Mouse (Mus musculus) urinary bladder, adult 2 months (tissue): ENCODE data around the gene Rgl1. TPM values are rescaled to one million over a fixed set of nuclear protein-coding genes. Genes with fewer than 3 reads are reported as not detected.

Source experiments
- DNase-seq: peaks from one replicate; pipeline ENCODE4 v3.0.0; 2022; ENCODE audit warnings: low spot score
- polyA plus RNA-seq: library from polyadenylated mRNA; depleted of rRNA; stranded (reverse); fragments of >200 nt; gene quantifications from 2 replicates; pipeline ENCODE4 v1.2.3, GENCODE M21; 2012

Gene Rgl1
- polyA plus RNA-seq, 1 experiment, result 31.0 TPM

DNA sequence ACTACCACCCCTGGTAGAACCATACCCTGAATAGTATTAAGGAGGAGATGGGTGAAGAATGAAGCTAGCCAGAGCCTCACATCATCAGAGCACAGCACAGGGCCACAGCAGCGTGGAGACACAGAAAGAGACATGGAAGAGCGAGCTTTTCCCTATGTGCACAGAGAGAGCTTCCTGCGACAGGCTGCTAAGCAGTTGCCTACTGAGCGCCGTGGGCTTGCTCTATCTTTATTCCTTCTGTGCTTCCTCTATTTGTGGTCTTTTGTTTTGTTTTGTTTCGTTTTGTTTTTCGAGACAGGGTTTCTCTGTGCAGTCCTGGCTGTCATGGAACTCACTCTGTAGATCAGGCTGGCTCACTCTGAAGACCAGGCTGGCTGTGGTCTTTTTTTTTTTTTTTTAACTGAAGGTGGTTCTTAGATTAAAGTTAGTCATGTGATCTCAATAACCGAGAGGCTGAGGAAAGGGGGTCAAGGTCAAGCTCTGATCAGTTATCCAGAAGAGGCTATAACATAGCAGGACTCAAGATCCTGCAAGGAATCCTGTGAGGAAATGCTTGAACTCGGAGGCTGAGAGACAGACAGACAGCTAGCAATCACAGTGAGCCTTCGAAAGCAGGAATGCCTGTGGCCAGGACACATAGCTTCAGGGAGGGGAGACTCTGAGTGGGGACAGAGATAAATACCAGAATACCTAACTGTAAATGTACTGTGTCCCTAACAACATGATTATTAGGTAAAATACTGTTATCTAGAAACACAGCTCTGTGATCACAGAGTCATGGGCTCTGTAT is 150.0 kb downstream of the Rgl1 start:
- DNase-seq, result no peak

DNA sequence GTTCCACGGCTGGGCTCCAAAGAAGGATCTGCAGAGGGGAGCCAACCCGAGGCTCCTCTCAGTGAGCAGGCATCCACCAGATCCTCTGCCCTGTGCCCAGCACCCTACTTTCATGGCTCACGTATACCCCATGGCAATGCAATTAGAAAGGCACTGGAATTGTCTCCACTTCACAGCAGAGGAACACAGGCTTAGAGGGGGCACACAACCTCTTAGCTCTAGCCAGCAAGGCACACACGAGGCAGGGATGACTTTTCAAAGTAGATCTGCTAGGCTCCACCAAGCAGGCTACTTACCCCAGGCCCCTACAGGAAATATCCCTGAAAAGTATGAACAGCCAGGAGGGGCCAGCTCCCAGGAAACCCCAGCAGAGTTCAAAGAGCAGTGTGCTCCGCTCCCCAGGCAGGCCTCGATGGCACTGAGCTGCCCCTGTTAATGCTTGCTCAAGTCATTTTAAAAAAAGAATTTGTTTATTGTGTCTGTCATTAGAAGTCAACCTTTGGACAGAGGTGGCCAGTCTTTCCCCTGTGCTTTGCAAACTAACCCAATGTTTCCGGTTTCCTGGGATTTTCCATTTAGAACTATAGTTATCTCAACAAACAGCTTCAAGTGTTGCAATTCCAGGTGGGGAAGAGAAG is 151.3 kb downstream of the Rgl1 start:
- no peak for DNase-seq

DNA sequence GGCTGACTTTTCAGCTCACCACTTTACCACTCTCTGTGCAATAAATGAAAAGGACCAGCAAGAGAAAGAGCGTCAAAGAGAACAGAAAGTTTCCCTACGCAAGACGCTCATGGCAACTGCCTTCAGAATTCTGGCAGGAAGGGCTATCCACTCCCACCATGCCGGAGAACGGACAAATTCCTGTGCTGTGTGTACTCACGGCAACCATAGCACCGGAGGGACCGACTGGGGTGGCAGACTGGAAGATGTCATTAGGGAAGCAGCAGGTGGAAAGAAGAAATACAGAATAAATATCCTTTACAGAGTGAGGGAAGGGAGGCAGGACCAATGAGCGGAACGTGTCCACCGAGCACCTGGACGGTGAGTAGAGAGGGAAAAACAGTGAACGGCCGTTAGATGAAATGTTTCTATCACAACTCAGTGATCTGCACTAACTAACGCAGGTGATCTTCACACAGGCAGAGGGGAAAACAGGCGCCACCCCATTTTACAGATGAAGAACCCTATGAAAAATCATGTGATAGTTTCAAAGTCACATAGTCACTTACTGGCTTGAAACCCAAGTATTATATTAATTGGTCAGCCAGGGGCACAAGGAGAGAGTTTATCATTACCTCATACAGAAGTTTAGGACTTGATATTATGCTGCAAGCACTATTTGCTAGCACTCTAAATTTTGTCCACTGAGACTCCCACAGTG is 152.8 kb downstream of the Rgl1 start:
- no peak for DNase-seq

DNA sequence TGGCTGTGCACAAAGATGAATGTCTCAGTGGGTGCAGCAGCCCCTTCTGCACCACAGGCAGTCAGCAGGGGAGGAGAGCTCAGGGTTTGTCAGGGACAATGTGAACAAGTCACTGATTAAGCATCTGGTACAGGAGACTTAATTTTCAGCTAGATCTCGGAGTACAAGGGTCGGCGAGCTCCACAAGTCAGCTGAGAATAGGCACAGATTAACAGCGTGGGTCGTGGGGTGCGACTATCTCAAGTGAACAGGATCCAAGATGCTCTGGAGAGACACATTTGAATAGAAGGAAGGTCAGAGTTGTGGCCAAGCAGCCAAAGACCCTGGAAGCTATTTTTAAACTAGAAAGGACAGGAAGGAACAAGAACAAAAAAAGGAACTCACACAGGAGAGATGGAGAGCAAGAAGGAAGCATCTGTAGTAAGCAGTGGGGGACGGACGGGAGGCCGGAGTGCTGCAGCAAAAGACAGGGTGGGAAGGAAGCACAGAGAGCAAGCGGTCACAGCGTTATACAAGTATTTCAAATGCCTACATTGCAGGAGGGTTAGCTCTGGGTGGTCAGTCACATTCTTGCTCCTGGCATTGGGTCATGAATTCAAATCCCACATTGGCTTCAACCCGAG is 153.5 kb downstream of the Rgl1 start:
- DNase-seq, result no peak

DNA sequence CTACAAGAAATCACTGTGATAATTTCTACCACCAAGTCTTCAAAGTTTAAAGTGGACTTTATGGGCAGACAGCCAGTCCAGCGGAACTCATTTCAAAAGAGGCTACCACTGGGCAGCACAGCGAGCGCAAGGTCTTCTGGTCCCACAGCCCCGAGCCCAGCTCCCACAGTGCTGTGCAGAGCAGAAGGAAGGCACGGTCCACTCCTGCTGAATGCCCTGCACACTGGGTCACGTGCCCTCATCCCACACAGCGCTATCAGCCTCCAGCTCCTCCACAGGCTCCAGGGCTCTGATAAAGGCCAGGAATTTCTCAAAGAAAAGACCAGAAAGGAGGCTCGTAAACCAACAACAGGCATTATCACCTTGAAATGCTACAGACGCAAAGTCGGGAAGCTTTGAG is 156.6 kb downstream of the Rgl1 start:
- no peak for DNase-seq

DNA sequence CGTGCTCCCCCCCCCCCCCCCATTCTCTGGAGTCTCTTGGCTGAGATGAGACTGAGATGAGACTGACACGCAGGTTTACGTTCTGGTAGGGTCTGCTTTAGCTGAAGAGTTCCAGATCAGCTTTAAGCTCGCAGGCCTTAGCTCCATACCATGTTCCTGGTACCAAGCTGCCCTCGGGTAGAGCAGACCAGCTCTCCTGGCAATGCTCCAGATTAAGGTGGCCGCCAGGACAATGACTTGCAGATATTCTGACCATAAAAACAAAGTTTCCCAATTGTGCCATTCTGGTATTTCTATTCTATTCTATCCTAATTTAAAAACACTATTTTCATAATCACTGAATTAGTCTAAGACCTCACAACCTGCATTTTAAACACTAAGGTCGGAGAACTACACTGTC is 157.1 kb downstream of the Rgl1 start:
- no peak for DNase-seq

DNA sequence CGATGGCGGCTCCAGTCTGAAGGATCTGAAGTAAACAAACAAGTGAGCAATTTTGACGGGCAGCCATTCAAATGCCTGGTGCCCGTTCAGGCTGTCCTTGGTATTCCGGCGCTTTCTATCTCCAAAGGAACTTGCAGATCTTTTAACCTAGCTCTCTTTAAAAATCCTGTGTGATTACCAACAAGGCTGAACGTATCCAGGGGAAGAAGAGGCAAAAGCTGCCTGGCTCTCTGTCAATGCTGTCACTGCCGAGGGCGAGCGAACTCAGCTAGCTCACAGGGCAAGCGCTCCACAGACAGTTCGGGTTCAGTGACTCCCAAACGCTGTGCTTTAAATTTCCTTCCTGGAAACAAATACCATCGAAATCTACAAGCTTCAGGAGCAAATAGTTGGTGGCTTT is 158.4 kb downstream of the Rgl1 start:
- DNase-seq, result no peak

DNA sequence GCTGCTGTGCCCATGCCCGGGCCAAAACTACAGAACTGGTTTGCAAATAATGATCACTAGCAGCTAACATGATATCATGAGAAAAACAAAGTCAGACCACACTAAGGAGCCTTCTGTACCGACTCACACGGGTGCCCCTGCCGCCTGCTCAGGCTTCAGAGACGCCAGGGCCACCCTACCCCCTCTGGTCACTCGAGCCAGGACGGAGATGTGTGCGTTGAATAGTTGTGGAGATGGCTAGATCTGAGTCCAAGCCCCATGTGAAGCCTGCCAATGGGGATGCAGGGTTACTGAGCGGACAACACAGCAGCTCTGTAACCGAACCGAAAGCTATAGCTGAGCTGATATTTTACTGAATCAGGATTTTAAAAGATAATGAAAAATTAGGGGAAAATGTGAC is 159.4 kb downstream of the Rgl1 start:
- no peak for DNase-seq

DNA sequence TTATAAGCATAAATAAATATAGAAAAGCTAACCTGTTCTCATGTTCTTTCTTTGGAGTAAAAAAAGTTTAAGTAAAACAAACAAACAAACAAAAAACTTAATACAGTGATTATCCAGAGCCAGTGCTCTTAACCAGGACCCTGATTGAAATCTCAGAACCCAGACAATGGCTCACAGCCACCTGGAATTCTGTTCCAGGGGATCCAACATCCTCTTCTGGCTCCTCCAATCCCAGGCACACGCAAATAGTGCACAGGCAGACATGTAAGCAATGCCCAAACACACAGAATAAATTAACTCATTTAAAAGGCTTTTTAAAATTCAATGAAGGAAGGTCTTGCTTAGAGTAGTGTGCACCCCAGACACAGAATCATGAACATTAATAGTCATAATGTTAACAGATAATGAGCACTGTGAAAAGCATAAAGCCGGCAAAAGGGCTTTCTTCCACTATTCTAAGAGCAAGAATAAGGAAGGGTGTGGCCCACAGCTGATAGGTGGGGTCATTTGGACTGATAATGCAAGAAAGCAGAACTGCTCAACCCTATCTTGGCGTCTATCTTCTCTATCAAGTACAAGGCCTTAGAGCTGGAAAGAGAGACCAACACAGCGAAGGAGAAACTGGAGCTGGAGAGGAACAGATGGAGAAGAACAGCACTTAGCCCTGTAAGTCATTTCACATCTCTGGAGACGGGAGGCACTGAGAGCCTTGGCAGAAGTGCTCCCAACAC is 160.1 kb downstream of the Rgl1 start:
- no peak for DNase-seq

DNA sequence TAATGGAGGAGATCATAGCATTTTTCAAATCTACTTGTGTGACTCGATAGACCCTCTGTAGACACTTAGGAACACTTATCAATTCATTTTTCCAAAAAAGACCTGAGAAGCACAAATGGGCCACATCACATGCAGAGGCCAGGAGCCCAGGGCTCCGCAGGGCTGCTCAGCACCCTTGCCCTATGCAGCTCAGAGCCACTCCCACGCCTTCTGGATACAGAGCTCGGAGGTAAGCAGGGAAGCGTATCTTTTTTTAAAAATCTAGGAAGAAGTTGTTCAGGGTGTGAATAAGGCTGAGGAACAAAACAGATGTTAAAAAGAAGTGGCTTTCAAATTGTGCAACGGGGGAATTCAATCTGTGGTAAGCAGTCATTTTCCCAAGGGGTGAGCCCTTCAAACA is 162.0 kb downstream of the Rgl1 start:
- no peak for DNase-seq

DNA sequence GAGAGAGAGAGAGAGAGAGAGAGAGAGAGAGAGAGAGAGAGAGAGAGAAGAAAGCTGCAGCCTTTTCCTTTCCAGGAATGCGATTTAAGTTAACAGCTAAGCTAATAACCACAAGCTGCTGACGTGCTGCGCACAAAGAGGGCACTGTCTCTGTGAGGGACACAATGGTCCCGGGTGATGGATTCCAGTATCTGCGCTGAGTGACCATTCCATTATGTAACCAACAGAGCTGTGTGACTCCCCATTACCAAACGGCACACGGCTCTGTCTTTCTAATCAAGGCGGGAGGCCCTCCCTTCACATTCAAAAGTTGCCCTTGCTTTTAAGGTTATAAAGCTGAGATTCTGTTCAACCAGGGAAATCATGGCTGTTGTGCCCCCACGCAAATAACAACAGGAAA is 162.5 kb downstream of the Rgl1 start:
- DNase-seq, result no peak

DNA sequence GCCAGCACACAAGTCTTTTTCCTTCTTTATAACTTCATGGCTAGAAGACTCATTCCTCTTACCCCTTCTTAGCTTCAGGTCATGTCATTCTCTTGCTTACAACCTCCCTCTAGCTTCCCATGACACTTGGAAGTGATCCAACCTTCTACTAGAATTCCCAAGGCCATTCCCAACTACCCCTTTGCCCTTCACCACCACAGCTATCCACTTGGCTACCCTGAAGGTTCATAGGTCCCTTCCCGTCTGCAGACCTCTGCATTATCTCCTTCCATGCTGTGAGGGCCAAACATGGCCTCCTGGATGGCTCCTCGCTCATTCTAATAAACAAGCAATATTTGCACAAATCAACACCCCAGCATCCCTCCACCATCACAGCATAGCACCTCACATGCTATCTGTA is 165.7 kb downstream of the Rgl1 start:
- DNase-seq, result no peak

DNA sequence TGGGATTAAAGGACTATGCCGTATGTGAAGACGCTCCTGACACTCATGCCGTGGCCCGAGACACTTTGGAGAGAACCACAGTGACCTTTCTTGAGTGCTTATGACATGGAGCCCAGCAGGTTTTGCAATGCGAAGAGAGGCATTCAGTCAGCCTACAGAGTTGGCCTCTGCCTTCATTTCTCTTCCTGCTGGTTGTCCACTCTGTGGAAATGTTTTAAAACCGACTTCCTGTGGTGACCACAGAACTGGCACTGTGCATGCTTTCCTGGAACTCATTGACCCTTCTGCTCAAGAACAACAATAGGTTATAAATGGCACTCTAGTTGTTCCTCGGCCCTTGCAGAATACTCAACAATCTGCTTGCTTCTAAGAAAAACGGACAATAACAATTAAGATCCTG is 166.8 kb downstream of the Rgl1 start:
- DNase-seq, result no peak

DNA sequence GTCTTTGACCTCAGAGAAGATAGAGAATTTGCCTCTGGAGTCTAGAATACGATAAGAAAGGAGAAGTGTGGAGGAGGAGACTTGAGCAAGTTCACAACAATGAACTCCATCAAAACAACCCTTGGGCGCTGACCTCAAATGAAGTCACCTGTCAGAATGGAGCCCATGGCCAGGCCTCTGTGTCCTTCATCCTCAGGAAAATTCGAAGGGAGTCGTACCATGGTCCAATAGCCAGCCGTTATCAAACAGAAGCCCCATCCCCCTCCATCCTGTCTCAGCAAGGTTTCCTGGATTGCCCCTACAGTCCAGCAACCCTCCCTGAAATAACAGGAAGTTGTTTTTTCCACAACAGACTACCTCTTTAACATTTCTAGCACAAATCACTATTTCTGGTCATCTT is 171.5 kb downstream of the Rgl1 start:
- no peak for DNase-seq

DNA sequence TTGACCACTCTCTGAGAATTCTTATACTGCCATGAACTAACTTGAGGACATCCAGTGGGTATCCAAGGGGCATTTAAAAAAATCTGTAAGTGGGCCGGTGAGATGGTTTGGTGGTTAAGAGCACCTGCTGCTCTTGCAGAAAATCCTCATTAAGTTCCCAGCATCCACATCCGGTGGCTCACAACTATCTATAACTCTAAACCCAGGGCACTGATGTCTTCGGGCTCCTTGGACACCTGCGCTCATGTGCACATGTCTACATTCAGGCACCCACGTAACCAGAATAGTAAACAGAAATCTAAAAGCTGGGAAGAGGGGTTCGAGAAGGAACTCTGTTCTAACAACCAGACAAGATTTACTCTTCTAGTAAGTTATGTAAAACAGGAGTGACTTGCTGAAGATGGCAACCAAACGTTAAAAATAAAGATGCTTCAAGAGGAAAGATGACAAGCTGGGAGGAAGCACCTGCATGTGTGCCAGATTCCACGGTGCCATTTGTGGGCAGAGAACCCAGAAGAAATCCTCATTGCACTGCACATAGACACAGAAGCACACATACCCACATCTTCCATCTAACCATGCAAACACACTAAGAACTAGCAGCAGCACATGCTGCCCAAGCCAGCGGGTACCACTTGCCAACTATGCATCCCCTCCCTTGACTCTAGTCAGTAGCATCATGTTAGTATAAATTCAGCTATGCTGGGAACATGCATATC is 172.2 kb downstream of the Rgl1 start:
- no peak for DNase-seq

DNA sequence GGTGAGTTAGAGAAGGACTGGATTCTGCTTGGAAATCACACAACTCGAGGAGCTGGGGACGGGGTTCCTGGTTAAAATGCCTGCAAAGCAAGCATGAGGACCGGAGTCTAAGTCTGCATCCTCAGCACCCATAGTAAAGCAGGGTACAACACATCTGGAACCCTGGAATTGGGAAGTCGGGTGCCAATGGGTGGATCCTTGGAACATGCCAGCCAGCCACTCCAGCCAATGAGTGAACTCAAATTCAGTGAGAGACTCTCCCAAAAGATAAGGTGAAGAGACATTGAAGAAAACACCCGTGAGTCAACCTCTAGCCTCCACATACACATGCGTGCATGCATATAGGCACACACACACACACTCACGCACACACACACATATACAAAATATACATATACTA is 172.8 kb downstream of the Rgl1 start:
- no peak for DNase-seq

DNA sequence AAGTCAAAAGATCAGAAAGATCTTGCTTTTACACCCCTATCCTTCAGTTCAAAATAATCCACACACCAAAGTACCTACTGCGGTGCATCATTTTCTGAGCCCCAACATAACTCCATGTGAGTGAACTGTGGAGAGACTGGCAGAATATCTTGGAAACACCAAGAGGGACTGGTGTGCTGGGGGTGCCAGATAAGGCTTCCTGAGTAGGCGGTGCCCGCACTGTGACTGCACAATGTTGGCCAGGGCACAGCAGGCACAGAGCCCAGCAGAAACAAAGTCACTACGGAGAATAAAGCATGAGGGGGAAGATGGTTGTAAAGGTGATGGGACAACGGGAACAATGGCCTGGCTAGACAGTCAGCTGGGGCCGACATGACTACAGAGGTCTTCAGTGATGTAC is 173.5 kb downstream of the Rgl1 start:
- DNase-seq, result no peak

DNA sequence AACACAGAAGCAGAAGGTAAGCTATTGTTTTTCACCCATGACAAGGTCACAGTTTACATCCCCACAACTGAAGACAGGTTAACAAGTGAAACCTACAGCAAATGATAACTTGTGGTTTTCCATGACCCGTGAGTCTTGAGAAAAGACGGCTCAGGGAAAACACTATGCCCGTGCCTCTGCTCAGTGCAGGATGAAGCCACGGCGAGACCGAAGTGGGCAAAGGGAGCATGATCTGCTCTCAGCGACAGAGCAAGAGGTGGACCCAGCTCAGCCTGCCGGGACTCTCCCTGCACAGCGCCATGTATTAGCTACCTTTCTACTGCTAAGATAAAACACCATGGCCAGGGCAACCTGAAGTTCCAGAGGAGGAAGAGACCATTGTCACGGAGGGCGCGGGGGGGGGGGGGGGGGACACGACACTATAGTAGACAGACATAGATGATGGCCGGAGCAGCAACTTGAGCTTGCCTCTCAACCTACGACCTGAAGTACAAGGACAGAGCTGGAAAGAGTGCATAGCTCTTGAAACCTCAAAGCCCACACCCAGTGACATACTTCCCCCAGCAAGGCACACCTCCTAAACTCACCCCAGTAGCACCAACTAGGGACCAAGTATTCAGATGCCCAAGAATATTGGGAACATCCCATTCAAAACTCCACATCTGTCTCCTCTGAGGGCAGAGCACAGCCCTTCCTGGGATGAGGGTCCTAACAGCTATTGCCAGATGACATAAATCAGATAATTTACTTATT is 174.2 kb downstream of the Rgl1 start:
- no peak for DNase-seq

DNA sequence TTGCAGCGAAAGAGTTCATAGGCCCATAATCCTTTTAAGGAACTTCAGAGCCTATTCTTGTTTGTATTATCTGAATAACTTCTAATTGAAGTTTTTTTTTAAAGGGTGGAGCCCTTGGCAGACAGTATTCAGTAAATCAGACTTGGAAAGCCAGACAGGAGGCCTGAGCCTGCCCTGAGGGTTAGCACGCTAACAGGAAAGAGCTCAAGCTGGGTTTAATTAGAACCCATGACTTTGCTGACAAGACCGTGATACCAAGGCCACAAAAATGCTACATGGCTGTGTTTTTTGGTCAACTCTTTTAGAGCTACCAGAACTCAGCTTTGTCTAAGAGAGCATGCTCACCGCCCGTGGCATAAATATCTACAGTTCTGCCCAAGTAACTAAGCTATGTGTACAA is 175.8 kb downstream of the Rgl1 start:
- DNase-seq, result no peak

DNA sequence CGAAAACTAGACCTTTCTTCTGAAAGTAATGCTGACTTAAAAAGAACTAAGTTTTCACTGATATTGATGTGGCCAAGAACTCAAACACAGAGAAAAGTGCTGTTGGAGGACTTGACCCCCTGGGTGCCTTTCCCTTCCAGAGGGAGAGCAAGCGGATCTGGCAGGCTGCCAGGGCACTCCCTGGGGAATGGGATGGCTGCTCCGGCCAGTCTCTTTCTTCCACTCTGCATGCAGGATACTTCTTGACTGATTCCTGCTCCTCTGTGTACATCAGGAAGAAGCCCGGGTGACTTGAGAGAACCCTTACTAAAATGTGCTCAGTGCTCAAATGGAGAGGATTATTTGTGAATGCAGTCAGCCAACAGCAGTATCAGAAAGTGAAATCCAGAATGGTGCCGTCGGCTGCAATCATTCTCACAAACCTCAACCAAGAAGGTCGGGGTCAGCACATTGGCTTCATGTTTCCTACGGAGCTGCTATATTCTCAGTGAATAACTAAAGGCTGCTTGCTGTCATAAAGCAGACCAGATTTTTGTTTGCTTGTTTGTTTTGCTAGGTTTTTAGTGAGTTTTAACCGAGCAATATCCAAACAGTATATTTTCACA is 176.7 kb downstream of the Rgl1 start:
- no peak for DNase-seq
